Mouse (Mus musculus): Measurements from ENCODE around the gene Daxx. TPM values are rescaled to one million over a fixed set of nuclear protein-coding genes. Genes with fewer than 3 reads are reported as not detected.

The Daxx gene
- polyA plus RNA-seq, 1 experiment from 2014 or later = 33.4 TPM

- WGBS = 89% methylated on average over 10 of the region's 10 CpGs
- H3K9ac ChIP-seq (ENCODE audit: low read depth, low read length) = no peak overlapping the region
- no peak overlapping the region for H3K4me2 ChIP-seq (ENCODE audit: low read length)
- H3K27me3 ChIP-seq (ENCODE audit: insufficient read depth, low read length) = no peaks in the 10 kb centered on the region
- H3K36me3 ChIP-seq (ENCODE audit: insufficient read depth, low read length) = 0 out of 2 replicates have a peak, but pooled peaks cover 8% of the 10 kb centered on the region
- DNase-seq (ENCODE audit: low spot score) = no peak
- no peaks in the 10 kb centered on the region for H3K4me1 ChIP-seq (replicated peaks; ENCODE audit: insufficient read depth, low read length)
- no peak overlapping the region for H3K4me3 ChIP-seq (replicated peaks; ENCODE audit: low read depth, low read length)
- H3K27ac ChIP-seq = no peak overlapping the region
- ATAC-seq (replicated peaks; ENCODE audit: low FRiP score, low read depth) = no peak
- peak; percentile 55; the same call in 1 of the 2 replicates for TF ChIP-seq CTCF (IDR thresholded peaks at IDR 0.05; ENCODE audit: low read depth)
- no peaks in the 10 kb centered on the region for H3K9me3 ChIP-seq (replicated peaks; ENCODE audit: low read length)
Measured at GRCm38 (mm10) chr17:33924577-33925283, 15.5 kb downstream of the Daxx start.

GRCm38 (mm10) chr17:33925406-33926116 is 16.3 kb downstream of the Daxx start:
- no peak overlapping the region for H3K27ac ChIP-seq
- DNase-seq (ENCODE audit: low spot score) (no peak), ATAC-seq (replicated peaks; ENCODE audit: low FRiP score, low read depth) (no peak)
- 86% methylated on average over 21 of the region's 21 CpGs for WGBS
- no peaks in the 10 kb centered on the region for H3K27me3 ChIP-seq (ENCODE audit: insufficient read depth, low read length)
- 0 out of 2 replicates have a peak, but pooled peaks cover 3% of the 10 kb centered on the region for H3K4me1 ChIP-seq (replicated peaks; ENCODE audit: insufficient read depth, low read length)
- H3K9me3 ChIP-seq (replicated peaks; ENCODE audit: low read length) = no peaks in the 10 kb centered on the region
- peak; percentile 17; the same call in 1 of the 2 replicates for TF ChIP-seq CTCF (IDR thresholded peaks at IDR 0.05; ENCODE audit: low read depth)
- H3K4me3 ChIP-seq (replicated peaks; ENCODE audit: low read depth, low read length) = no peak overlapping the region
- 0 out of 2 replicates have a peak, but pooled peaks cover 8% of the 10 kb centered on the region for H3K36me3 ChIP-seq (ENCODE audit: insufficient read depth, low read length)
- H3K4me2 ChIP-seq (ENCODE audit: low read length) = no peak overlapping the region
- H3K9ac ChIP-seq (ENCODE audit: low read depth, low read length) = no peak overlapping the region

- Histone ChIP-seq H3K27ac (no peak overlapping the region), H3K36me3 (ENCODE audit: insufficient read depth, low read length) (0 out of 2 replicates have a peak, but pooled peaks cover 8% of the 10 kb centered on the region), H3K27me3 (ENCODE audit: insufficient read depth, low read length) (no peaks in the 10 kb centered on the region), H3K4me2 (ENCODE audit: low read length) (no peak overlapping the region), H3K4me1 (replicated peaks; ENCODE audit: insufficient read depth, low read length) (peaks cover 3% of the 10 kb centered on the region; the same call in 1 of the 2 replicates), H3K9me3 (replicated peaks; ENCODE audit: low read length) (no peaks in the 10 kb centered on the region), H3K4me3 (replicated peaks; ENCODE audit: low read depth, low read length) (no peak overlapping the region), H3K9ac (ENCODE audit: low read depth, low read length) (no peak overlapping the region)
- no peak for ATAC-seq (replicated peaks; ENCODE audit: low FRiP score, low read depth)
- WGBS = 84% methylated on average over 17 of the region's 17 CpGs
- peak; percentile 24 for DNase-seq (ENCODE audit: low spot score)
- peak; percentile 59 for TF ChIP-seq CTCF (IDR thresholded peaks at IDR 0.05; ENCODE audit: low read depth)
Measured at GRCm38 (mm10) chr17:33926207-33926932, 17.2 kb downstream of the Daxx start.

- H3K27ac ChIP-seq = no peak overlapping the region
- peaks cover 15% of the 10 kb centered on the region for H3K36me3 ChIP-seq (ENCODE audit: insufficient read depth, low read length)
- H3K4me3 ChIP-seq (replicated peaks; ENCODE audit: low read depth, low read length) = peak overlapping the region; percentile 82
- no peak for TF ChIP-seq CTCF (IDR thresholded peaks at IDR 0.05; ENCODE audit: low read depth)
- H3K4me2 ChIP-seq (ENCODE audit: low read length) = peak overlapping the region; percentile 100
- H3K4me1 ChIP-seq (replicated peaks; ENCODE audit: insufficient read depth, low read length) = peaks cover 3% of the 10 kb centered on the region; the same call in 1 of the 2 replicates
- ATAC-seq (replicated peaks; ENCODE audit: low FRiP score, low read depth) (no peak), DNase-seq (ENCODE audit: low spot score) (no peak)
- H3K27me3 ChIP-seq (ENCODE audit: insufficient read depth, low read length) = no peaks in the 10 kb centered on the region
- H3K9ac ChIP-seq (ENCODE audit: low read depth, low read length) = peak overlapping the region; percentile 79
- H3K9me3 ChIP-seq (replicated peaks; ENCODE audit: low read length) = no peaks in the 10 kb centered on the region
- 65% methylated on average over 21 of the region's 21 CpGs for WGBS
Measured at GRCm38 (mm10) chr17:33928251-33928947, 19.2 kb downstream of the Daxx start.

GRCm38 (mm10) chr17:33929371-33930279 is 20.4 kb downstream of the Daxx start, which contains the start of gene Rgl2:
Rgl2 (plus strand) TSS chr17:33929543.
- peak within 1 kb of the TSS; percentile 79 for H3K9ac ChIP-seq (ENCODE audit: low read depth, low read length)
- H3K9me3 ChIP-seq (replicated peaks; ENCODE audit: low read length) = no peaks in the 10 kb centered on the region
- peak; percentile 40; the same call in 1 of the 2 replicates for TF ChIP-seq CTCF (IDR thresholded peaks at IDR 0.05; ENCODE audit: low read depth)
- H3K4me3 ChIP-seq (replicated peaks; ENCODE audit: low read depth, low read length) = peak within 1 kb of the TSS; percentile 82
- ATAC-seq (replicated peaks; ENCODE audit: low FRiP score, low read depth) (peak; percentile 85), DNase-seq (ENCODE audit: low spot score) (peak; percentile 91)
- H3K4me1 ChIP-seq (replicated peaks; ENCODE audit: insufficient read depth, low read length) = peaks cover 3% of the 10 kb centered on the region; the same call in 1 of the 2 replicates
- peak within 1 kb of the TSS; percentile 85 for H3K27ac ChIP-seq
- H3K27me3 ChIP-seq (ENCODE audit: insufficient read depth, low read length) = no peaks in the 10 kb centered on the region
- WGBS = 0% methylated on average over 68 of the region's 80 CpGs
- peaks cover 16% of the 10 kb centered on the region for H3K36me3 ChIP-seq (ENCODE audit: insufficient read depth, low read length)
- H3K4me2 ChIP-seq (ENCODE audit: low read length) = peak within 1 kb of the TSS; percentile 100

All from kidney, postnatal 0 days (tissue).